21 mouse cellular contexts compared by ENCODE assay signal in genomic region chr12:112739023-112739568, GRCm38 (mm10). TPM values are rescaled to one million over a fixed set of nuclear protein-coding genes. Genes with fewer than 3 reads are reported as not detected.
DNase-seq lines count a peak whose midpoint lies in the region; ATAC-seq and TF ChIP-seq lines count a peak whose summit lies in the region.
"Had no signal": no experiment of that assay in that cellular context is flagged by ENCODE, and none has a peak within 500 bp of the region (broad histone marks: within the 10 kb centered on the region; RNA-seq: fewer than 3 reads in every experiment).

No protein-coding gene starts in this region.

- WGBS in forebrain, postnatal 0 days = 85% methylated on average over 24 of the region's 24 CpGs
- 93% methylated on average over 24 of the region's 24 CpGs for WGBS in forebrain, embryonic 12.5 days

- intact Hi-C loops in left cerebral cortex, postnatal 4 days (cut with DNase I) = no loop called here

- DNase-seq in forebrain, postnatal 0 days = no peak
- DNase-seq in left cerebral cortex, postnatal 4 days = peak; percentile 86
- DNase-seq in left cerebral cortex, adult 18-20 months (ENCODE audit: low spot score in 2 of 2) = no peak
- DNase-seq in cerebellum, adult 18-20 months = peak; percentile 46 to 52
- DNase-seq in cerebellum, postnatal 14 days = peak; percentile 82
- DNase-seq in frontal cortex, postnatal 10 days (ENCODE audit: low spot score in 2 of 2) = no peak
- DNase-seq: embryo, embryonic 11 days; gastrocnemius, postnatal 10 days; heart, postnatal 4 days; kidney, adult 11 months; lung, embryonic 14.5 days; lung, postnatal 36 days; spleen, adult 18-20 months; thymus, postnatal 4 days had no signal

- 0 out of 2 replicates have a peak, but pooled peaks cover 4% of the 10 kb centered on the region for H3K4me1 ChIP-seq in forebrain, postnatal 0 days (ENCODE audit: insufficient read depth)
- 0 out of 2 replicates have a peak, but pooled peaks cover 5% of the 10 kb centered on the region for H3K4me1 ChIP-seq in forebrain, embryonic 12.5 days
- H3K4me1 ChIP-seq: limb, embryonic 12.5 days; liver, embryonic 12.5 days had no signal

- H3K27me3 ChIP-seq in forebrain, postnatal 0 days (ENCODE audit: insufficient read depth, low read length) = no peaks in the 10 kb centered on the region
- H3K27me3 ChIP-seq in forebrain, embryonic 12.5 days = no peaks in the 10 kb centered on the region
- H3K27me3 ChIP-seq: heart, embryonic 15.5 days; limb, embryonic 12.5 days; liver, embryonic 12.5 days; neural tube, embryonic 12.5 days had no signal

- H3K9ac ChIP-seq in forebrain, postnatal 0 days = no peak overlapping the region
- H3K9ac ChIP-seq in forebrain, embryonic 12.5 days = no peak overlapping the region
- H3K9ac ChIP-seq: heart, embryonic 15.5 days; limb, embryonic 12.5 days; liver, embryonic 12.5 days; lung, embryonic 14.5 days; neural tube, embryonic 12.5 days had no signal

- H3K27ac ChIP-seq in forebrain, postnatal 0 days (ENCODE audit: low read depth, low read length) = no peak overlapping the region
- H3K27ac ChIP-seq in forebrain, embryonic 12.5 days = no peak overlapping the region
- H3K27ac ChIP-seq: heart, adult 2 months; heart, embryonic 15.5 days; kidney, postnatal 0 days; limb, embryonic 12.5 days; liver, embryonic 12.5 days; neural tube, embryonic 12.5 days had no signal

- no peaks in the 10 kb centered on the region for H3K9me3 ChIP-seq in forebrain, postnatal 0 days (ENCODE audit: low read length)
- H3K9me3 ChIP-seq in forebrain, embryonic 12.5 days = no peaks in the 10 kb centered on the region
- H3K9me3 ChIP-seq: heart, embryonic 15.5 days; limb, embryonic 12.5 days; liver, embryonic 12.5 days; neural tube, embryonic 12.5 days had no signal

- no peak for TF ChIP-seq CTCF in forebrain, postnatal 0 days (IDR thresholded peaks at IDR 0.05; ENCODE audit: low read depth)

- no peak overlapping the region for H3K4me3 ChIP-seq in forebrain, postnatal 0 days (ENCODE audit: low read depth, low read length)
- H3K4me3 ChIP-seq in forebrain, embryonic 12.5 days (replicated peaks) = no peak overlapping the region
- H3K4me3 ChIP-seq: heart, adult 2 months; heart, embryonic 15.5 days; limb, embryonic 12.5 days; liver, embryonic 12.5 days; neural tube, embryonic 12.5 days had no signal

- ATAC-seq in forebrain, postnatal 0 days = 0 out of 2 replicates have a peak, but pooled peaks have one; percentile 2
- no peak for ATAC-seq in forebrain, embryonic 12.5 days (ENCODE audit: low FRiP score)
- ATAC-seq: liver, embryonic 12.5 days had no signal

- H3K4me2 ChIP-seq in forebrain, postnatal 0 days (ENCODE audit: low read depth) = no peak overlapping the region
- H3K4me2 ChIP-seq in forebrain, embryonic 12.5 days = no peak overlapping the region
- H3K4me2 ChIP-seq: heart, embryonic 15.5 days; limb, embryonic 12.5 days; liver, embryonic 12.5 days; lung, embryonic 14.5 days; neural tube, embryonic 12.5 days had no signal

- H3K36me3 ChIP-seq in forebrain, postnatal 0 days (ENCODE audit: insufficient read depth) = peaks cover 78% of the 10 kb centered on the region
- peaks cover 64% of the 10 kb centered on the region for H3K36me3 ChIP-seq in forebrain, embryonic 12.5 days (replicated peaks)

RNA-seq across cellular contexts. Expression of gene Cep170b, which starts 18.8 kb away (rescaled TPM):
- 67.0 and 86.7 TPM in 2 replicates for total RNA-seq in forebrain, postnatal 0 days (2014; rRNA removed)
- polyA plus RNA-seq in forebrain, postnatal 0 days (2015; fragmentation: Nextera tagmentation; extraction: Ambion mirVana) = 22.4 and 31.6 TPM in 2 replicates
- 14.4 and 16.3 TPM in 2 replicates for polyA plus RNA-seq in forebrain, embryonic 12.5 days (2016; fragmentation: Nextera tagmentation; extraction: Ambion mirVana)
- 100 to 1,000 TPM; 183 to 185 TPM for total RNA-seq in left cerebral cortex, postnatal 4 days (2021)
- 100 to 1,000 TPM; 267 to 284 TPM for total RNA-seq in left cerebral cortex, adult 18-20 months (2021)

RNA-seq across cellular contexts. Expression of gene Pld4, which starts 21.4 kb away (rescaled TPM):
- 6.2 and 7.3 TPM in 2 replicates for total RNA-seq in forebrain, postnatal 0 days (2014; rRNA removed)
- polyA plus RNA-seq in forebrain, postnatal 0 days (2015; fragmentation: Nextera tagmentation; extraction: Ambion mirVana) = 8.0 and 8.1 TPM in 2 replicates
- polyA plus RNA-seq in forebrain, embryonic 12.5 days (2016; fragmentation: Nextera tagmentation; extraction: Ambion mirVana) = 3.6 and 3.9 TPM in 2 replicates
- 1 to 10 TPM; 6.2 to 6.6 TPM for total RNA-seq in left cerebral cortex, postnatal 4 days (2021)
- 1 to 10 TPM; 9.7 to 10.0 TPM for total RNA-seq in left cerebral cortex, adult 18-20 months (2021)

Comparison
In these comparisons a context has a peak if more than half of its experiments do, and no peak if none do; other contexts are left out.
1. DNase-seq: peak in left cerebral cortex, postnatal 4 days (single experiment), cerebellum, adult 18-20 months (2 of 2) and cerebellum, postnatal 14 days (2 of 2); none in forebrain, postnatal 0 days (single experiment), left cerebral cortex, adult 18-20 months (0 of 2) and frontal cortex, postnatal 10 days (0 of 2).